Mouse (Mus musculus): ENCODE results near the gene Pus10.

DNA sequence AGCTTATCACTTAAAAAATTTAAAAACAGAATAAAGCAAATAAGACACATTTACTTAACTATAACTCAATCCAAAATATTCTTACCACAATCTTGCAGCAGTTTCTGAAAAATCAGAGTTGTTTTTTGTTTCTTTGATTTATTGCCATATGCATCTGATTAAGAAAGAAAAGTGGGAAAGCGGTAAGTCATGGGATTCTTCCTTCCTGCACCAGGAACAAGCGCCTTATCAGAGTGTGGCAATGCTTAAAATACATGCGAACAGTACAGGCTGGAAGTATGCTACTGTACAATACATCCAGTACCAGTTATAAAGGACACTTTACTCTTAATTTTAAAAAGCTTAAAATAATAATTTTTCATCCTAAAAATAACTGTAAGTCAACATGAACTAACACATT is 78.9 kb downstream of the Pus10 start:
- TF ChIP-seq GATA1 (IDR thresholded peaks at IDR 0.05; ENCODE audit: low read length) (no peak), TAL1 (IDR thresholded peaks at IDR 0.05; ENCODE audit: low read length) (no peak)

Data from erythroblast, embryonic 14.5 days (primary cell).